Mouse (Mus musculus) bone marrow, adult 2 months (tissue): ENCODE data around the gene Plekhg5.

ENCODE experiments used
- CTCF ChIP-seq: fragments of 200-500 bp; IDR thresholded peaks from 2 replicates; pipeline ENCODE4 v1.5.1; 2011; ENCODE audit warnings: low read length, control low read depth; ENCODE audit not compliant: control insufficient read depth, insufficient read depth
- POLR2A ChIP-seq: fragments of 200-500 bp; IDR thresholded peaks from 2 replicates; pipeline ENCODE4 v1.6.1; 2011; ENCODE audit warnings: low read depth, mild to moderate bottlenecking, control low read depth, low read length, borderline replicate concordance; ENCODE audit not compliant: control insufficient read depth

- no peak for TF ChIP-seq POLR2A
- no peak for TF ChIP-seq CTCF
Measured at GRCm38 (mm10) chr4:152097911-152098799, 25.9 kb downstream of the Plekhg5 start.
